Mouse (Mus musculus): ENCODE measurements around the gene Lhfpl5.

Gene Lhfpl5

GRCm38 (mm10) chr17:28628248-28629124 lies 53.0 kb downstream of the Lhfpl5 start:
- Histone ChIP-seq H3K36me3 (ENCODE audit: control insufficient read depth, insufficient read depth, low read length, poor library complexity, severe bottlenecking) (no peaks in the 10 kb centered on the region), H3K27me3 (ENCODE audit: control insufficient read depth, insufficient read depth, low read length, poor library complexity, severe bottlenecking) (no peaks in the 10 kb centered on the region)
- no peak for DNase-seq (ENCODE audit: low read depth, low spot score)

GRCm38 (mm10) chr17:28629125-28629524 lies 53.7 kb downstream of the Lhfpl5 start:
- Histone ChIP-seq H3K27me3 (ENCODE audit: control insufficient read depth, insufficient read depth, low read length, poor library complexity, severe bottlenecking) (no peaks in the 10 kb centered on the region), H3K36me3 (ENCODE audit: control insufficient read depth, insufficient read depth, low read length, poor library complexity, severe bottlenecking) (no peaks in the 10 kb centered on the region)

More at GRCm38 (mm10) chr17:28629125-28629524, 53.7 kb downstream of the Lhfpl5 start:
- no peak for DNase-seq (ENCODE audit: low read depth, low spot score)
